15 mouse cellular contexts compared by ENCODE assay signal in the genomic region with DNA sequence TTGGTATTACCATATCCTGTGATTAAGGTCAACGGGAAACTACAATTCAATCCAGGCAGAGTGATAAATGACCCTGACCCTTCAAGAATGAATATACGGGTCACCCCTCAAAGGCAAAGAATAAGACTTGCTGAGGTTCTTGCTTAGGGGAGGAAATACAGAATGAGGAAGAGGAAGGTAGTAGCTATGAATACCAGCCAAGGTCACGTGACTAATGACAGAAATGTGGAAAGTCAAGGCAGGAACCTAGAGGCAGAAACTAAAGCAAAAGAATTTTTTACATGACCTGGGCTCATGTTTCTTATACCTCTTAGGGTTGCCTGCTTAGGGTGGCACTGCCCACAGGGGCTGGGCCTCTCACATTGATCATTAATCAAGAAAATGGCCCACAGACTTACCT. TPM values are rescaled to one million over a fixed set of nuclear protein-coding genes. Genes with fewer than 3 reads are reported as not detected.
DNase-seq lines count a peak whose midpoint lies in the region; ATAC-seq and TF ChIP-seq lines count a peak whose summit lies in the region.
"Had no signal": no experiment of that assay in that cellular context is flagged by ENCODE, and none has a peak within 500 bp of the region (broad histone marks: within the 10 kb centered on the region; RNA-seq: fewer than 3 reads in every experiment).

No protein-coding gene starts in this region.

- no peak for DNase-seq in heart, adult 2 months
- no peak for DNase-seq in heart, postnatal 4 days
- DNase-seq in cerebellum, postnatal 14 days: no peak
- DNase-seq in lung, postnatal 36 days: no peak
- DNase-seq in adrenal gland, postnatal 36 days: no peak

- intact Hi-C loops in heart, adult 2 months (cut with DNase I): no loop called here

- H3K27ac ChIP-seq in heart, adult 2 months: peak overlapping the region; percentile 2; the same call in 1 of the 2 replicates
- H3K27ac ChIP-seq: embryonic facial prominence, embryonic 10.5 days; forebrain, embryonic 13.5 days; heart, embryonic 15.5 days; hindbrain, embryonic 15.5 days had no signal

- H3K4me3 ChIP-seq in heart, adult 2 months: no peak overlapping the region
- no peak overlapping the region for H3K4me3 ChIP-seq in C2C12 (ENCODE audit: insufficient read depth, poor library complexity, severe bottlenecking)
- H3K4me3 ChIP-seq: embryonic facial prominence, embryonic 10.5 days; forebrain, embryonic 13.5 days; heart, embryonic 15.5 days; hindbrain, embryonic 15.5 days had no signal

- WGBS in heart, adult 2 months: 66% methylated on average over 3 of the region's 3 CpGs

- no peaks in the 10 kb centered on the region for H3K79me2 ChIP-seq in heart, adult 2 months (replicated peaks; ENCODE audit: control insufficient read depth, insufficient read depth, low read length)
- no peaks in the 10 kb centered on the region for H3K79me2 ChIP-seq in C2C12 (ENCODE audit: control insufficient read depth, insufficient read depth)

- H3ac ChIP-seq in C2C12 (ENCODE audit: control insufficient read depth, insufficient read length, low read depth): no peak overlapping the region

- TF ChIP-seq POLR2A in heart, adult 2 months (IDR thresholded peaks at IDR 0.05; ENCODE audit: insufficient read depth, low read depth, low read length): no peak

- TF ChIP-seq EP300 in heart, adult 2 months (IDR thresholded peaks at IDR 0.05; ENCODE audit: insufficient read depth, low read depth, low read length): no peak

- TF ChIP-seq CTCF in heart, adult 2 months (IDR thresholded peaks at IDR 0.05): no peak
- no peak for TF ChIP-seq CTCF in C2C12 (IDR thresholded peaks at IDR 0.05; ENCODE audit: control insufficient read depth, insufficient read depth, insufficient read length)

- H3K36me3 ChIP-seq in heart, adult 2 months (ENCODE audit: control insufficient read depth, insufficient read depth, low read length): no peaks in the 10 kb centered on the region
- H3K36me3 ChIP-seq in C2C12 (ENCODE audit: control insufficient read depth, insufficient read depth): no peaks in the 10 kb centered on the region
- H3K36me3 ChIP-seq: embryonic facial prominence, embryonic 10.5 days; G1E; heart, embryonic 15.5 days; hindbrain, embryonic 15.5 days had no signal

- H3K9ac ChIP-seq in heart, adult 2 months (ENCODE audit: low read depth, low read length): no peak overlapping the region
- H3K9ac ChIP-seq: forebrain, embryonic 13.5 days; forebrain, postnatal 0 days; heart, embryonic 15.5 days; hindbrain, embryonic 15.5 days had no signal

- peaks cover 2% of the 10 kb centered on the region; the same call in 1 of the 2 replicates for H3K4me1 ChIP-seq in heart, adult 2 months (ENCODE audit: control insufficient read depth, insufficient read depth, low read length)
- H3K4me1 ChIP-seq: hindbrain, embryonic 15.5 days had no signal

- ATAC-seq in granulocyte monocyte progenitor cell, adult 5-6 weeks (replicated peaks; ENCODE audit: poor library complexity, severe bottlenecking): peak; percentile 47
- ATAC-seq in megakaryocyte progenitor cell, adult 5-6 weeks (replicated peaks; ENCODE audit: poor library complexity): 0 out of 2 replicates have a peak, but pooled peaks have one; percentile 27
- ATAC-seq: intestine, postnatal 0 days had no signal

- H3K79me3 ChIP-seq in C2C12 (ENCODE audit: low read depth): no peaks in the 10 kb centered on the region

- no peaks in the 10 kb centered on the region for H3K27me3 ChIP-seq in heart, adult 2 months (ENCODE audit: control insufficient read depth, insufficient read depth, low read length)
- H3K27me3 ChIP-seq in C2C12 (ENCODE audit: control insufficient read depth, insufficient read depth, insufficient read length): no peaks in the 10 kb centered on the region
- H3K27me3 ChIP-seq: forebrain, embryonic 13.5 days; heart, embryonic 15.5 days; hindbrain, embryonic 15.5 days had no signal

TF ChIP-seq in C2C12, 6 proteins besides CTCF, POLR2A, EP300 and RAD21:
- TF ChIP-seq CEBPB (IDR thresholded peaks at IDR 0.05; ENCODE audit: low read depth) (no peak), FOSL1 (IDR thresholded peaks at IDR 0.05; ENCODE audit: insufficient read depth, low read length, poor library complexity, severe bottlenecking) (no peak), MAX (IDR thresholded peaks at IDR 0.05) (no peak), USF1 (IDR thresholded peaks at IDR 0.05; ENCODE audit: low read depth) (peak; percentile 58)

RNA-seq across cellular contexts. Expression of a gene that starts 6.8 kb away (rescaled TPM):
- total RNA-seq in heart, adult 2 months (2021): 10 to 100 TPM; 16.0 to 16.6 TPM
- 19.7 and 20.3 TPM in 2 replicates for polyA plus RNA-seq in heart, adult 2 months (2012; rRNA removed)
- total RNA-seq in heart, postnatal 4 days (2021): 10 to 100 TPM; 22.6 to 23.1 TPM
- 22.7 TPM for polyA plus RNA-seq in C2C12 (2012; fragmentation: generic; extraction: Trizol)
- 29.0 and 34.6 TPM in 2 replicates for total RNA-seq in granulocyte monocyte progenitor cell, adult 5-6 weeks (2014; fragmentation: Nextera tagmentation)
- total RNA-seq in granulocyte monocyte progenitor cell, adult 5-6 weeks (2017): 43.6 and 43.7 TPM in 2 replicates
- 45.5 and 47.0 TPM in 2 replicates for total RNA-seq in megakaryocyte progenitor cell, adult 5-6 weeks (2015)
- 43.8 and 47.6 TPM in 2 replicates for total RNA-seq in megakaryocyte progenitor cell, adult 5-6 weeks (2017)
- total RNA-seq in adrenal gland, postnatal 36 days (2021): 10 to 100 TPM; 31.9 to 36.0 TPM

RNA-seq across cellular contexts. Expression of a gene that starts 55.2 kb away (rescaled TPM):
- 10 to 100 TPM; 62.7 to 63.6 TPM for total RNA-seq in heart, adult 2 months (2021)
- 57.0 and 72.2 TPM in 2 replicates for polyA plus RNA-seq in heart, adult 2 months (2012; rRNA removed)
- 10 to 100 TPM; 55.5 to 55.7 TPM for total RNA-seq in heart, postnatal 4 days (2021)
- 28.0 TPM for polyA plus RNA-seq in C2C12 (2012; fragmentation: generic; extraction: Trizol)
- 58.4 and 62.3 TPM in 2 replicates for total RNA-seq in granulocyte monocyte progenitor cell, adult 5-6 weeks (2014; fragmentation: Nextera tagmentation)
- total RNA-seq in granulocyte monocyte progenitor cell, adult 5-6 weeks (2017): 75.4 and 85.1 TPM in 2 replicates
- total RNA-seq in megakaryocyte progenitor cell, adult 5-6 weeks (2015): 57.1 and 64.4 TPM in 2 replicates
- 71.4 and 85.8 TPM in 2 replicates for total RNA-seq in megakaryocyte progenitor cell, adult 5-6 weeks (2017)
- 100 to 1,000 TPM; 200 to 209 TPM for total RNA-seq in adrenal gland, postnatal 36 days (2021)
